Mouse (Mus musculus) midbrain, embryonic 12.5 days (tissue): ENCODE measurements around the gene Taf10. TPM values are rescaled to one million over a fixed set of nuclear protein-coding genes. Genes with fewer than 3 reads are reported as not detected.
A peak's percentile ranks its signal among the peaks of the same experiment; 100 is the strongest.
"Not testable (repeated sequence)": the region's sequence is repeated elsewhere in the genome, so short reads cannot be mapped to it uniquely, and the experiment has no call there.

ENCODE experiments used
- ATAC-seq: fragments of 200-750 bp; cut with Nextera tagmentation; 2 replicates; pipeline ENCODE4 v1.8.0; 2017; ENCODE audit warnings: low read depth, moderate TSS enrichment, moderate library complexity; ENCODE audit not compliant: low FRiP score
- H3K27ac ChIP-seq: fragments of 300-500 bp; sonication (generic); replicated peaks from 2 replicates; pipeline ENCODE4 v1.5.1; 2016; ENCODE audit warnings: mild to moderate bottlenecking
- H3K27me3 ChIP-seq: fragments of 300-500 bp; sonication (generic); 2 replicates; pipeline ENCODE4 v1.6.1; 2016; ENCODE audit warnings: mild to moderate bottlenecking
- H3K36me3 ChIP-seq: fragments of 300-500 bp; sonication (generic); 2 replicates; pipeline ENCODE4 v1.6.1; 2016
- H3K4me1 ChIP-seq: fragments of 300-500 bp; sonication (generic); 2 replicates; pipeline ENCODE4 v1.6.1; 2016
- H3K4me2 ChIP-seq: fragments of 300-500 bp; sonication (generic); replicated peaks from 2 replicates; pipeline ENCODE4 v1.6.1; 2016; ENCODE audit warnings: mild to moderate bottlenecking, moderate library complexity
- H3K4me3 ChIP-seq: fragments of 300-500 bp; sonication (generic); 2 replicates; pipeline ENCODE4 v1.5.1; 2016; ENCODE audit warnings: mild to moderate bottlenecking
- H3K9ac ChIP-seq: fragments of 300-500 bp; sonication (generic); replicated peaks from 2 replicates; pipeline ENCODE4 v1.6.1; 2016; ENCODE audit warnings: mild to moderate bottlenecking, moderate library complexity
- H3K9me3 ChIP-seq: fragments of 300-500 bp; sonication (generic); 2 replicates; pipeline ENCODE4 v1.6.1; 2016; ENCODE audit warnings: mild to moderate bottlenecking
- WGBS: fragments of 180-500 bp; shearing (Covaris S2); methylation state at CpG from one replicate; pipeline ENCODE4 v1.1.7; 2016; 5-methylcytosine and 5-hydroxymethylcytosine counted together
- polyA plus RNA-seq: library from polyadenylated mRNA; unstranded; fragments of >200 nt; fragmentation: Nextera tagmentation; extraction: Ambion mirVana; gene quantifications from 2 replicates; pipeline ENCODE4 v1.2.1, GENCODE M21; 2016

Taf10 gene
- polyA plus RNA-seq, 1 experiment from 2014 or later, result 164 TPM

DNA sequence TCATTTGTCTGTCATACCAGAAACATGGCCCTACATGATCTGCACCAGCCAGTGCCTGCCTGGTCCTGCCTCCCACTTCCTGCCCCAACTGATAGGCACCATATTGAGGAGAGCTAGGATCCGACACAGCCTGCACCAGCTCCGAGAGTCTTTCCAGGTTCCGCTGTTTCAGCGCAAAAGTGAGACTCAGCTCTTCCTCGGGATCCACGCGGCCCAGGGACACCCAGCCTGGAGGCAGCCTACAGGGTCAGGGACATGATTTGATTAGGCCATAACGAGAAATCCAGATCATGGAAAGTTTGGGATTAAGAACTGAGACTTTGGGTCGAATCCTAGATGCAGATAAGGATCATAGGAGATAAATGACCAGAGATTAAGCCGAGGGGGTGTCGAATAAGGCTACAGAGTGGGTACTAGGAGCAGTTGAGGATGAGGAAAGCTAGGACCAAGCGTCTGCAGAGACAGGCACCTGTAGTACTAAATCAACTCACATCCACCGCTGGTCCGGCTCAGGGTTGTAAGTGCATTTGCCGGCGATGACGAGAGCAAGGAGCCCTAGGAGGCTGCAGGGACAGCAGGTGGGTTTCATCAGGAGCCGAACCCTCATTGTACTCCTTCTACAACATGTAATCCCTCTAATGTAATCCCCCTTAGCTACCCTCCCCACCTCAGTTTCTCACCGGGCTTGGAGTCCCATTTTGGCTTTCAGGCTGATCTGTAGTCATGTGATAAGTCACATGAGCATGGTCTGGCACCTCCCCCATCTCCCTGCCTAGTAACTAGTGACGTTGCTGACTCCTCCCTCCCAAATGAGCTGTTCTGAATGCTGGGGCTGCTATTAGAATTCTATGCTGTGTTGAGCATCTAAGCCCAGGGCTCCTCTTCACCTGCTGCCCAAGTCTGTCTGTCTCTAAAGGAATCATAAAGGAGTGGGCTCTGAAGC is 7.6 kb upstream of the Taf10 start, which contains the start of gene Tpp1:
TSS of gene Tpp1 (minus strand) at position 745 of the 943 bp plus-strand sequence.
- Histone ChIP-seq H3K27ac (peak within 1 kb of the TSS; percentile 56), H3K9me3 (no peaks in the 10 kb centered on the region), H3K4me1 (peaks cover 14% of the 10 kb centered on the region), H3K4me3 (peak within 1 kb of the TSS; percentile 50), H3K4me2 (peak within 1 kb of the TSS; percentile 58), H3K27me3 (no peaks in the 10 kb centered on the region), H3K36me3 (peaks cover 58% of the 10 kb centered on the region), H3K9ac (peak within 1 kb of the TSS; percentile 53)
- WGBS, result 24% methylated on average over 20 of the region's 20 CpGs
- peak; percentile 92 for ATAC-seq

DNA sequence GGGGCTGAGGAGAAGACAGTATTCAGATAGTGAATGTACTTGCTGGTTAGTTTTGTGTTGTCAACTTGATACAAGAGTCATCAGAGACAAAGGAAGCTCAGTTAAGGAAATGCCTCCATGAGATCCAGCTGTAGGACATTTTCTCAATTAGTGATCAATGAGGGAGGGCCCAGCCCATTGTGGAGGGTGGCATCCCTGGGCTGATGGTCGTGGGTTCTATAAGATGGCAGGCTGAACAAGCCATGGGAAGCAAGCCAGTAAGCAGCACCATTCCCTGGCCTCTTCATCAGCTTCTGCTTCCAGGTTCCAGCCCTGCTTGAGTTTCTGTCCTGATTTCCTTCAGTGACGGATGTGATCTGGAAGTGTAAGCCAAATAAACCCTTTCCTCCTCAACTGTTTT is 3.6 kb upstream of the Taf10 start:
- no peak overlapping the region for H3K4me3 ChIP-seq
- WGBS, result 80% methylated on average over 2 of the region's 2 CpGs
- H3K9ac ChIP-seq, result no peak overlapping the region
- H3K27ac ChIP-seq, result no peak overlapping the region
- H3K4me1 ChIP-seq, result peaks cover 28% of the 10 kb centered on the region
- H3K9me3 ChIP-seq, result no peaks in the 10 kb centered on the region
- H3K27me3 ChIP-seq, result no peaks in the 10 kb centered on the region
- H3K4me2 ChIP-seq, result no peak overlapping the region
- no peak for ATAC-seq
- peaks cover 30% of the 10 kb centered on the region for H3K36me3 ChIP-seq

- peaks cover 21% of the 10 kb centered on the region for H3K4me1 ChIP-seq
- peak overlapping the region; percentile 98 for H3K4me3 ChIP-seq
- H3K9ac ChIP-seq, result peak overlapping the region; percentile 96
- not testable (repeated sequence) for H3K27me3 ChIP-seq, ATAC-seq, H3K9me3 ChIP-seq
- peak overlapping the region; percentile 74; the same call in 1 of the 2 replicates for H3K27ac ChIP-seq
- H3K4me2 ChIP-seq, result peak overlapping the region; percentile 91
- peaks cover 59% of the 10 kb centered on the region for H3K36me3 ChIP-seq
- 35% methylated on average over 20 of the region's 20 CpGs for WGBS
Observed at GRCm38 (mm10) chr7:105743246-105743925, 775 bp downstream of the Taf10 start.

DNA sequence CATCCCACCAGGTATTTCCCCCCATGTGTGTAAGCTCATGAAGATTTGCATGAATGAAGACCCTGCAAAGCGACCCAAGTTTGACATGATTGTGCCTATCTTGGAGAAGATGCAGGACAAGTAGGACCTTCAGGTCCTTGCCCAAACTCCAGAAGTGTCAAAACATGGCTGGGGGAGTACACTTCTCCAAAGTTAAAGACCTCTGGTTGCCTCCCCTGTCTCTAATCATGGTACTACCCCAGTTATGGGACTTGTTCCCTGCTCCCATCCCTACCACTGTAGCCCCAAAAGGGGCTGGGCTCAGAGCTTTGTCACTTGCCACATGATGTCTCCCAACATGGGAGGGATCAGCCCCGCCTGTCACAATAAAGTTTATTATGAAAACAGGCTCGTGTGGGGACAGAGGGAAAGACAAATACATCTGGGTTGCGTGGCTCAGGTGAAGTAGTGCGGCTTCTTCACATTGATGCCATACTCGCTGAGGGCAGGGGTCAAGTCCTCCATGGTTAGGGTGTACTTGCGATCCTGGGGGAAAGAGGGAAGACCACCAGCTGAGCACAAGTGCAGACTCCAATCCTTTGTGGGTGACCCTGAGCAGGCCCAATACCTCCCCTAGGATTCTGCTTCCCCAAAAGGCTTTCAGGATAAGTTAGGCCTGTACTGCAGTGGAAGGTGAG is 1.5 kb downstream of the Taf10 start:
- not testable (repeated sequence) for H3K9ac ChIP-seq, ATAC-seq, H3K27ac ChIP-seq, H3K9me3 ChIP-seq, H3K27me3 ChIP-seq
- peaks cover 52% of the 10 kb centered on the region for H3K36me3 ChIP-seq
- H3K4me1 ChIP-seq, result peaks cover 28% of the 10 kb centered on the region
- 88% methylated on average over 7 of the region's 7 CpGs for WGBS
- H3K4me2 ChIP-seq, result peak overlapping the region; percentile 91
- H3K4me3 ChIP-seq, result peak overlapping the region; percentile 98; the same call in 1 of the 2 replicates

DNA sequence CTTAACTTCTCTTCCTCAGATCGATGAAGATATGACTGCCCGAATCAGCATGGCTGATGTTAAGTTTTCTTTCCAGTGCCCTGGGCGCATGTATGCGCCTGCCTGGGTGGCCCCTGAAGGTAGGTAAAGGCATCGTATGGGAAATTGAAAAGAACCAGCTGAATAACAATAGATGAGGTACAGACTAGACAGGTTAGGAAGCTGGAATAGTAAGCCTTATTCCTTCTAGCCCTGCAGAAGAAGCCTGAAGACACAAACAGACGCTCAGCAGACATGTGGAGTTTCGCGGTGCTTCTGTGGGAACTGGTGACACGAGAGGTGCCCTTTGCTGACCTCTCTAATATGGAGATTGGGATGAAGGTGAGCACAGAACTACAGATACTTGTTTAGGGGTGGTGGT is 2.2 kb downstream of the Taf10 start:
- H3K9ac ChIP-seq, result no peak overlapping the region
- peaks cover 34% of the 10 kb centered on the region for H3K4me1 ChIP-seq
- H3K4me2 ChIP-seq, result no peak overlapping the region
- no peaks in the 10 kb centered on the region for H3K27me3 ChIP-seq
- 93% methylated on average over 9 of the region's 9 CpGs for whole genome bisulfite sequencing
- H3K36me3 ChIP-seq, result peaks cover 47% of the 10 kb centered on the region
- no peaks in the 10 kb centered on the region for H3K9me3 ChIP-seq
- no peak for ATAC-seq
- H3K4me3 ChIP-seq, result no peak overlapping the region
- no peak overlapping the region for H3K27ac ChIP-seq

DNA sequence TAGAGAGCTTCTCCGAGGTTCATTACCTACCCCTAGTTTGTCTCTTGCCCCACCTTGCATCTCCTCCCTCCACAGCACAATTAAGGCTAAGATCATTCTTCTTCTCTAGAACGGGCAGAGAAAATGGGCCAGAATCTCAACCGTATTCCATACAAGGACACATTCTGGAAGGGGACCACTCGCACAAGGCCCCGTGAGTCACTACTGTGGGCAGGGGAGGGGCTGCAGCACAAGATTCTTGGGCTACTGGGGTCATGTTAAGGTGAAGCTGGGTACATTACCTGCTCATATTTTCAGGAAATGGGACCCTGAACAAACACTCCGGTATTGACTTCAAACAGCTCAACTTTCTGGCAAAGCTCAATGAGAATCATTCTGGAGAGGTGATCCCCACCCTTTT is 3.3 kb downstream of the Taf10 start:
- Histone ChIP-seq H3K4me1 (peaks cover 35% of the 10 kb centered on the region), H3K36me3 (peaks cover 37% of the 10 kb centered on the region), H3K27me3 (no peaks in the 10 kb centered on the region), H3K4me2 (no peak overlapping the region), H3K9me3 (no peaks in the 10 kb centered on the region), H3K27ac (no peak overlapping the region), H3K9ac (no peak overlapping the region), H3K4me3 (no peak overlapping the region)
- ATAC-seq, result no peak
- 92% methylated on average over 6 of the region's 6 CpGs for WGBS

GRCm38 (mm10) chr7:105740089-105740795 is 3.9 kb downstream of the Taf10 start:
- no peak overlapping the region for H3K4me3 ChIP-seq
- no peak overlapping the region for H3K9ac ChIP-seq
- no peaks in the 10 kb centered on the region for H3K27me3 ChIP-seq
- H3K27ac ChIP-seq, result no peak overlapping the region
- no peak for ATAC-seq
- peaks cover 37% of the 10 kb centered on the region for H3K36me3 ChIP-seq
- WGBS, result 90% methylated on average over 13 of the region's 13 CpGs
- no peak overlapping the region for H3K4me2 ChIP-seq
- H3K4me1 ChIP-seq, result peaks cover 39% of the 10 kb centered on the region
- H3K9me3 ChIP-seq, result no peaks in the 10 kb centered on the region

DNA sequence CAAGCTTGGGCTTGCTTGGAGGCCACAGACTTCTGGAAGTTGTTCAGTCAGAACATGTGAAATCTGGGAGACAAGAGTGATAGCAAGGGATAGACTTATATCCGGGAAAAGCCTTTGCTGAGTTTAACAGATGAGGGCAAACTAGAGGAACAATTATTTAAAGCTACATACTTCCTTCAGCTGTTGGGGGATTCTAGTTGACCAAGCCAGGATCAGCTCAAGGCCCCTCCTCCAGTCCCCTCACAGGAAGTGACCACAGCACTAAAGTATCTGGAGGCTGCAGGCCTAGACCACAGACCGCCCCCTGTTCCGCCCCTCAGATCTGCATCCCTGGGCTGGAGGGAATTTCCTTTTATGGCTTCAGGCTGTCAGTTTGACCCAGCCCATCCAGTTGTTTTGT is 5.2 kb downstream of the Taf10 start:
- Histone ChIP-seq H3K27me3 (no peaks in the 10 kb centered on the region), H3K4me1 (peaks cover 35% of the 10 kb centered on the region), H3K27ac (no peak overlapping the region), H3K4me2 (no peak overlapping the region), H3K9ac (no peak overlapping the region), H3K36me3 (peaks cover 46% of the 10 kb centered on the region), H3K9me3 (no peaks in the 10 kb centered on the region), H3K4me3 (no peak overlapping the region)
- 44% methylated on average over 3 of the region's 3 CpGs for WGBS
- no peak for ATAC-seq

DNA sequence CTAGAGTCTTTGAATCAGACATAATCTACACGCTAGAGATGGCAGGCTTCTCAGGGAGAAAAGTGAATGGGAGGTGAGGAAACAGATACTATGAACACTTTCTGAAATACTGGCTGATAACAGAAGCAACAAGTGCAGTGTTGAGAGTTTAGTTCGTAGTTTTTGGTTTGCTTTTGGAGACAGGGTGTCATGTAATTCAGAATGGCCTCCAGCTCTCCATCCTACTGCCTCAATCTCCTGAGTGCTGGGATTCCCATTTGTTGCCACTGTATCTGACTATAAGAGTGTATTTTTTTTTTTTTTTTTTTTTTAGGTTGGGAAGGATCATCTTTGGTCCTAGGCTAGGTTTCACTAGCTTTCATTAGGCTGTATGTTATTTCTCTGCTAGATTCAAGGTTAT is 5.9 kb downstream of the Taf10 start:
- H3K27ac ChIP-seq, result no peak overlapping the region
- ATAC-seq, result no peak
- H3K4me2 ChIP-seq, result no peak overlapping the region
- WGBS, result 84% methylated on average over 2 of the region's 2 CpGs
- H3K36me3 ChIP-seq, result peaks cover 53% of the 10 kb centered on the region
- no peak overlapping the region for H3K9ac ChIP-seq
- no peaks in the 10 kb centered on the region for H3K9me3 ChIP-seq
- peaks cover 29% of the 10 kb centered on the region for H3K4me1 ChIP-seq
- no peaks in the 10 kb centered on the region for H3K27me3 ChIP-seq
- H3K4me3 ChIP-seq, result no peak overlapping the region

- Histone ChIP-seq H3K9ac (peak overlapping the region; percentile 90; the same call in 1 of the 2 replicates), H3K4me2 (peak overlapping the region; percentile 72), H3K9me3 (no peaks in the 10 kb centered on the region), H3K4me1 (peaks cover 25% of the 10 kb centered on the region), H3K27me3 (no peaks in the 10 kb centered on the region), H3K36me3 (peaks cover 54% of the 10 kb centered on the region), H3K4me3 (peak overlapping the region; percentile 82), H3K27ac (no peak overlapping the region)
- 25% methylated on average over 3 of the region's 3 CpGs for WGBS
- no peak for ATAC-seq
Observed at GRCm38 (mm10) chr7:105737648-105738047, 6.5 kb downstream of the Taf10 start.

DNA sequence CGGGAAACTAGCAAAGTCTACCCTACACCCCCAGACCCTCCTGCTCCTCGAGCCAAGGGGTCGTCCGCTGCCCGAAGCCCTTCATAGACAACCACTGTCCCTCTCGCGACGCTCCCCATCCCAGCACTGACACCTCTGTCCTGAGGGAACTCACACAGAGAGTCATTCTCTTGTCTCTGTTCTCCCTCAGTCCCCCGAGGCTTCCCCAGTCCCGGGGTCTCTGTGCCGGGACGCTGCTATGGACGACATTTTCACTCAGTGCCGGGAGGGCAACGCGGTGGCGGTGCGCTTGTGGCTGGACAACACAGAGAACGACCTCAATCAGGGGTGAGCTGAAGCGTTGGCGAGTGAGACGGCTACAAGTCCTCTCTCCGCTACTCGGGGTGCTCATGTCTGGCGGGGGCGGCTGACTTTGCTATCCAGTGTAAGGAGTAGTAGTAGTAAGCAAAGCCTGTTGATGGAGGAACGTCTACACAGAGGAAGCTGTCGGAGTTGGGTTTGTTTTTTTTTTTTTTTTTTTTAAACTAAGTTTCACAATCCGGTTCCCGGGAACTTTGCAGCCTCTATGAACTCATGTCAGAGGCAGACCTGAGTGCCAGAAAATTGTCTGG is 7.1 kb downstream of the Taf10 start, which contains the start of gene Rrp8:
TSS of gene Rrp8 (minus strand) at position 475 of the 611 bp plus-strand sequence.
- H3K9me3 ChIP-seq, result no peaks in the 10 kb centered on the region
- H3K27me3 ChIP-seq, result no peaks in the 10 kb centered on the region
- H3K27ac ChIP-seq, result peak within 1 kb of the TSS; percentile 84
- peaks cover 54% of the 10 kb centered on the region for H3K36me3 ChIP-seq
- no peak for ATAC-seq
- peak within 1 kb of the TSS; percentile 72 for H3K4me2 ChIP-seq
- peak within 1 kb of the TSS; percentile 90 for H3K9ac ChIP-seq
- peak within 1 kb of the TSS; percentile 82 for H3K4me3 ChIP-seq
- peaks cover 25% of the 10 kb centered on the region for H3K4me1 ChIP-seq
- WGBS, result under 1% methylated on average over 29 of the region's 30 CpGs
